In genomic region chr14:31569151-31569631, GRCm38 (mm10) we compare ENCODE assay signal across 8 mouse cellular contexts. TPM values are rescaled to one million over a fixed set of nuclear protein-coding genes. Genes with fewer than 3 reads are reported as not detected.
DNase-seq lines count a peak whose midpoint lies in the region; ATAC-seq lines count a peak whose summit lies in the region.

No protein-coding gene starts in this region.

- 56% methylated on average over 7 of the region's 7 CpGs for WGBS in heart, embryonic 11.5 days (ENCODE audit: insufficient replicate concordance)
- WGBS in lung, embryonic 16.5 days: 41% methylated on average over 7 of the region's 7 CpGs
- 53% methylated on average over 7 of the region's 7 CpGs for WGBS in intestine, embryonic 15.5 days

- H3K4me3 ChIP-seq in heart, embryonic 11.5 days (ENCODE audit: low read depth, low read length): no peak overlapping the region
- no peak overlapping the region for H3K4me3 ChIP-seq in lung, embryonic 16.5 days (ENCODE audit: low read length)
- no peak overlapping the region for H3K4me3 ChIP-seq in intestine, embryonic 15.5 days (replicated peaks)

- no peaks in the 10 kb centered on the region for H3K9me3 ChIP-seq in heart, embryonic 11.5 days (replicated peaks; ENCODE audit: control insufficient read depth, low read length)
- H3K9me3 ChIP-seq in lung, embryonic 16.5 days (ENCODE audit: control insufficient read depth, low read length): no peaks in the 10 kb centered on the region
- H3K9me3 ChIP-seq in intestine, embryonic 15.5 days: no peaks in the 10 kb centered on the region

- H3K27me3 ChIP-seq in heart, embryonic 11.5 days (ENCODE audit: control insufficient read depth, insufficient read depth, low read length): no peaks in the 10 kb centered on the region
- no peaks in the 10 kb centered on the region for H3K27me3 ChIP-seq in lung, embryonic 16.5 days (ENCODE audit: control insufficient read depth, insufficient read depth, low read depth, low read length)
- no peaks in the 10 kb centered on the region for H3K27me3 ChIP-seq in intestine, embryonic 15.5 days (replicated peaks)

- H3K4me2 ChIP-seq in heart, embryonic 11.5 days: no peak overlapping the region
- H3K4me2 ChIP-seq in lung, embryonic 16.5 days (ENCODE audit: low read depth, low read length): no peak overlapping the region
- H3K4me2 ChIP-seq in intestine, embryonic 15.5 days (replicated peaks): no peak overlapping the region

- no peak overlapping the region for H3K27ac ChIP-seq in heart, embryonic 11.5 days (ENCODE audit: low read depth, low read length)
- no peak overlapping the region for H3K27ac ChIP-seq in lung, embryonic 16.5 days (ENCODE audit: low read length)
- no peak overlapping the region for H3K27ac ChIP-seq in intestine, embryonic 15.5 days

- ATAC-seq in heart, embryonic 11.5 days (replicated peaks; ENCODE audit: insufficient number of reproducible peaks, low FRiP score, low TSS enrichment): no peak
- peak; percentile 37 for ATAC-seq in lung, embryonic 16.5 days (ENCODE audit: low read depth)
- ATAC-seq in intestine, embryonic 15.5 days: no peak

- no peak overlapping the region for H3K9ac ChIP-seq in heart, embryonic 11.5 days (ENCODE audit: low read depth, low read length)
- H3K9ac ChIP-seq in lung, embryonic 16.5 days (ENCODE audit: low read length): no peak overlapping the region
- no peak overlapping the region for H3K9ac ChIP-seq in intestine, embryonic 15.5 days

- peak; percentile 25 to 57 for DNase-seq in heart, adult 18-20 months
- DNase-seq in CD4-positive, CD25-positive, alpha-beta regulatory T cell, adult 2 months (ENCODE audit: low read depth, low spot score): peak; percentile 58
- DNase-seq in heart, adult 9 months (ENCODE audit: low spot score in 2 of 2): peak; percentile 36 to 67
- peak; percentile 75 for DNase-seq in thymus, postnatal 4 days
- no peak for DNase-seq in yolk sac, embryonic 10.5 days (ENCODE audit: low spot score)

- peaks cover 37% of the 10 kb centered on the region for H3K4me1 ChIP-seq in heart, embryonic 11.5 days (ENCODE audit: control insufficient read depth, insufficient read depth, low read length)
- H3K4me1 ChIP-seq in lung, embryonic 16.5 days (replicated peaks; ENCODE audit: control insufficient read depth, insufficient read depth, low read length): peaks cover 19% of the 10 kb centered on the region
- peaks cover 24% of the 10 kb centered on the region for H3K4me1 ChIP-seq in intestine, embryonic 15.5 days (replicated peaks)

- H3K36me3 ChIP-seq in heart, embryonic 11.5 days (ENCODE audit: control insufficient read depth, insufficient read depth, low read length): no peaks in the 10 kb centered on the region
- H3K36me3 ChIP-seq in lung, embryonic 16.5 days (ENCODE audit: control insufficient read depth, insufficient read depth, low read length): no peaks in the 10 kb centered on the region
- H3K36me3 ChIP-seq in intestine, embryonic 15.5 days: no peaks in the 10 kb centered on the region

RNA-seq across cellular contexts. Expression of gene Colq, which starts 22.0 kb away (rescaled TPM):
- total RNA-seq in heart, adult 18-20 months (2021): 10 to 100 TPM in 1 of 2 experiments, 1 to 10 TPM in 1; 7.7 to 12.5 TPM
- polyA plus RNA-seq in heart, embryonic 11.5 days (2014; fragmentation: Nextera tagmentation; extraction: Ambion mirVana): 4.7 and 6.8 TPM in 2 replicates
- polyA plus RNA-seq in lung, embryonic 16.5 days (2015; fragmentation: Nextera tagmentation; extraction: Ambion mirVana): 1.2 and 1.6 TPM in 2 replicates
- polyA plus RNA-seq in intestine, embryonic 15.5 days (2015; fragmentation: Nextera tagmentation; extraction: Ambion mirVana): 0.61 and 0.65 TPM in 2 replicates
